Mouse (Mus musculus): Measurements from ENCODE around the gene Chp2. TPM values are rescaled to one million over a fixed set of nuclear protein-coding genes. Genes with fewer than 3 reads are reported as not detected.

The Chp2 gene
- 54.5 and 60.2 TPM in 2 replicates for polyA plus RNA-seq (2015; fragmentation: Nextera tagmentation; extraction: Ambion mirVana)

DNA sequence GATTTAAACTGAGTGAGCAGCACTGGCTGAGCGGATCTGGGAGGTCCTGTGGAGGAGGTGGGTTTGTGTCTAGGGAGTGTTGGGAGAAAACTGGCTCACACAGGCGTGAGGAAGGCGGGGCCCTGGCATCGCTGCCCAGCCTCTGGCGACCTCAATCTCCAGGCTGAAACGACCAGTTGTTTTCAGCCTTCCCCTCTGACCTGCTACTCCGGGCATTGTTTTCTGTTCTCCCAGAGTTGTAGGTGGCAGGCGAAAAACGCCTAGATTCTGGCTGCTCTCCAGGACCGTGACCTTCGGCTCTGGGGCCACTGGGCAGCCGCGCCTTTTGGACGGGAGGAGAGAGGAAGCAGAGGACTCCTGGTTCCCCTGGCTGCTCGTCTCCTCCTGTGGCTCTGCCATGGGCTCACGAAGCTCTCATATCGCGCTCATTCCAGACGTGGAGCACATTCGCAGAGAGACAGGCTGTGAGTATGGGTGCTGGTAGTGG is at the start of gene Chp2:
Chp2 (plus strand) TSS at position 182 of the 487 bp plus-strand sequence.
- H3K27ac ChIP-seq (ENCODE audit: low read depth, low read length), result peak within 1 kb of the TSS; percentile 36
- ATAC-seq, result peak; percentile 43

DNA sequence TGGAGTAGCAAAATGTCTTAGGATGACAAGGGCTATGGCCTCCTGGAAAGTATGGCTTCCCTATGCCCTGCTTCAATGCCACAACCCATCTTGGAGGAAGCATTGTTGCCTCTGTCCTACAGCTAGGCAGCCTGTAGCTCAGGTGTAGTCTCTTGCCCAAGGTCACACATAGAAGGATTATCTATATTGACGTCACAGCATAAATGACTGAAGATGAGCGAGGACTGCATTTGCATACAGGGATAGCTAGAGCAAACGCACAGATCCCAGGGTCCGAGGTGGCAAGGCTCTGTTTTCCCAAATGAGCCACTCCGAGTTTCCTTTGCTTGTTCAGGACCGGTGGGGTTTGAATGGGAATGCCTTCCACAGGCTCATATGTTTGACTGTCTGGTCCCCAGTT is 48.6 kb upstream of the Chp2 start:
- TF ChIP-seq CTCF (IDR thresholded peaks at IDR 0.05; ENCODE audit: low read depth), result no peak
- H3K27me3 ChIP-seq (replicated peaks; ENCODE audit: control insufficient read depth, insufficient read depth, low read length), result no peaks in the 10 kb centered on the region
- H3K9me3 ChIP-seq (ENCODE audit: control insufficient read depth), result no peaks in the 10 kb centered on the region
- no peak overlapping the region for H3K4me3 ChIP-seq (ENCODE audit: low read depth, low read length)
- no peaks in the 10 kb centered on the region for H3K4me1 ChIP-seq (replicated peaks; ENCODE audit: control insufficient read depth, insufficient read depth, low read length)
- no peak overlapping the region for H3K4me2 ChIP-seq (replicated peaks; ENCODE audit: low read depth)
- no peak for ATAC-seq
- 70% methylated on average over 6 of the region's 6 CpGs for WGBS
- H3K36me3 ChIP-seq (ENCODE audit: control insufficient read depth, insufficient read depth), result peaks cover 43% of the 10 kb centered on the region
- H3K27ac ChIP-seq (ENCODE audit: low read depth, low read length), result no peak overlapping the region
- H3K9ac ChIP-seq (ENCODE audit: low read depth, low read length), result no peak overlapping the region

More for the DNA sequence above, at the start of gene Chp2:
- peak within 1 kb of the TSS; percentile 51; the same call in 1 of the 2 replicates for H3K9ac ChIP-seq (ENCODE audit: low read depth, low read length)
- peak within 1 kb of the TSS; percentile 62 for H3K4me2 ChIP-seq (replicated peaks; ENCODE audit: low read depth)
- H3K4me3 ChIP-seq (ENCODE audit: low read depth, low read length), result peak within 1 kb of the TSS; percentile 35
- TF ChIP-seq CTCF (IDR thresholded peaks at IDR 0.05; ENCODE audit: low read depth), result no peak
- 11% methylated on average over 20 of the region's 20 CpGs for WGBS
- H3K36me3 ChIP-seq (ENCODE audit: control insufficient read depth, insufficient read depth), result no peaks in the 10 kb centered on the region
- no peaks in the 10 kb centered on the region for H3K4me1 ChIP-seq (replicated peaks; ENCODE audit: control insufficient read depth, insufficient read depth, low read length)
- H3K9me3 ChIP-seq (ENCODE audit: control insufficient read depth), result no peaks in the 10 kb centered on the region
- no peaks in the 10 kb centered on the region for H3K27me3 ChIP-seq (replicated peaks; ENCODE audit: control insufficient read depth, insufficient read depth, low read length)

DNA sequence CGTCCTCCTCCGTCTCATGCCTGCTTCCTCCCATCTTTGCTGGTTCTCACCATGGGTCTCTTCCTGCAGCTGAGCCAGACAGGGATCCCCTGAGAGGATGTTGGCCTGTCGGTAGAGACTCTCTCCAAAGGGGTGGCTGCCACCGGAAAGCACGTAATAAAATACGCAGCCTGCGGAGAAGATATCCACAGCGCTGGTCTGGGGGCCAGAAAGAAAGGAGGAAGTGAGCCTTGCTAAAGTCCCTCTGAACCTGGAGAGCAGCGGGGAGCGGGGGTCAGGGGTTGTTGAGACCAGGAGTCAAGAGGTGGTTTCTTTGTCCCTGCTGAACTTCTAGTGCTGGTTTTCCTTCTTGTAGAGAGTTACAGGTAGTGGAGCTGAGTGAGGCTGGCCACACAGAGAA is 47.7 kb upstream of the Chp2 start:
- Histone ChIP-seq H3K27me3 (replicated peaks; ENCODE audit: control insufficient read depth, insufficient read depth, low read length) (no peaks in the 10 kb centered on the region), H3K4me3 (ENCODE audit: low read depth, low read length) (no peak overlapping the region), H3K9ac (ENCODE audit: low read depth, low read length) (no peak overlapping the region), H3K27ac (ENCODE audit: low read depth, low read length) (no peak overlapping the region), H3K9me3 (ENCODE audit: control insufficient read depth) (no peaks in the 10 kb centered on the region), H3K4me2 (replicated peaks; ENCODE audit: low read depth) (no peak overlapping the region), H3K4me1 (replicated peaks; ENCODE audit: control insufficient read depth, insufficient read depth, low read length) (no peaks in the 10 kb centered on the region), H3K36me3 (ENCODE audit: control insufficient read depth, insufficient read depth) (peaks cover 36% of the 10 kb centered on the region)
- no peak for TF ChIP-seq CTCF (IDR thresholded peaks at IDR 0.05; ENCODE audit: low read depth)
- 70% methylated on average over 10 of the region's 10 CpGs for WGBS
- no peak for ATAC-seq

DNA sequence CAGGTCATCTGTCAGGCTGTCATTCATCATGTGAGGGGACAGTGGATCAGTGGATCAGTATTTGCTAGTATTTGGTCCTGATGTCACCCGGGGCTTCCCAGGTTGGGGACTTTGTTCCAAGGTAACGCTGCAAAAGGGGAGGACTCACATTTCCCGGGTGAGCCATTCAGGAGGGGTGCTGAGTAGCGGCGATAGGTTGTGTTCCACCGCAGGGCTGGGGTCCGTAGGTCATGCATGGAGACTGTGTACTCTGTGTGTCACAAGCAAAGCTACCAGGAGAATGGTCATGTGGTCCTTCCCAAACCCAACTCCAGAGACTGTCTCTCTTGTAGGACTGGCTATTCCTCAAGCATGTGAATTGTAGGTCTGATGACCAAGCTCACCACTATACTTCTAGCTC is 38.6 kb upstream of the Chp2 start:
- H3K9me3 ChIP-seq (ENCODE audit: control insufficient read depth), result no peaks in the 10 kb centered on the region
- H3K36me3 ChIP-seq (ENCODE audit: control insufficient read depth, insufficient read depth), result no peaks in the 10 kb centered on the region
- H3K4me2 ChIP-seq (replicated peaks; ENCODE audit: low read depth), result no peak overlapping the region
- H3K4me1 ChIP-seq (replicated peaks; ENCODE audit: control insufficient read depth, insufficient read depth, low read length), result no peaks in the 10 kb centered on the region
- H3K27me3 ChIP-seq (replicated peaks; ENCODE audit: control insufficient read depth, insufficient read depth, low read length), result no peaks in the 10 kb centered on the region
- H3K27ac ChIP-seq (ENCODE audit: low read depth, low read length), result no peak overlapping the region
- no peak for TF ChIP-seq CTCF (IDR thresholded peaks at IDR 0.05; ENCODE audit: low read depth)
- H3K4me3 ChIP-seq (ENCODE audit: low read depth, low read length), result no peak overlapping the region
- ATAC-seq, result no peak
- 85% methylated on average over 7 of the region's 7 CpGs for WGBS
- no peak overlapping the region for H3K9ac ChIP-seq (ENCODE audit: low read depth, low read length)

DNA sequence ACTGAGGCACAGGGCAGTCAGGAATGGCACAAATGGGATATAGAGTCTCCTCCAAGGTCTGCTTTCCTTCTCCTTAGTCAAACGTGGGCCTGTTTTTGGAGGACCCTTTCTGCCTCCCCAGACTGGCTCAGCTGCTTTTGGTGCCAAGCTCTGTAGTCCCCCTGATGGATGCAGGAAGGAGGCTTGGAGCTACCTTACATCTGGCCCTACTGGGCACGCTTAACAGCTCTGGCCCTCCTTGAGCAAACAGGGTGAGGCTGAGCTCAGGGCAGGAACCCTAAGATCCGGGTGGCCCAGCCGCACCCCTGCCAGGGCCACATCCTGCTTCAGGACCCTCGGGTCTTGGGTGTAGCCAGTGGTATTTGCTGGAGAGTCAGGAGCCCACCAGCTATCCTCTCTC is 34.7 kb upstream of the Chp2 start:
- no peaks in the 10 kb centered on the region for H3K9me3 ChIP-seq (ENCODE audit: control insufficient read depth)
- no peak overlapping the region for H3K4me3 ChIP-seq (ENCODE audit: low read depth, low read length)
- no peak overlapping the region for H3K4me2 ChIP-seq (replicated peaks; ENCODE audit: low read depth)
- no peaks in the 10 kb centered on the region for H3K4me1 ChIP-seq (replicated peaks; ENCODE audit: control insufficient read depth, insufficient read depth, low read length)
- WGBS, result 35% methylated on average over 5 of the region's 5 CpGs
- ATAC-seq, result peak; percentile 59
- no peaks in the 10 kb centered on the region for H3K36me3 ChIP-seq (ENCODE audit: control insufficient read depth, insufficient read depth)
- 0 out of 2 replicates have a peak, but pooled peaks have one; percentile 4 for TF ChIP-seq CTCF (IDR thresholded peaks at IDR 0.05; ENCODE audit: low read depth)
- no peak overlapping the region for H3K27ac ChIP-seq (ENCODE audit: low read depth, low read length)
- no peaks in the 10 kb centered on the region for H3K27me3 ChIP-seq (replicated peaks; ENCODE audit: control insufficient read depth, insufficient read depth, low read length)
- H3K9ac ChIP-seq (ENCODE audit: low read depth, low read length), result no peak overlapping the region

DNA sequence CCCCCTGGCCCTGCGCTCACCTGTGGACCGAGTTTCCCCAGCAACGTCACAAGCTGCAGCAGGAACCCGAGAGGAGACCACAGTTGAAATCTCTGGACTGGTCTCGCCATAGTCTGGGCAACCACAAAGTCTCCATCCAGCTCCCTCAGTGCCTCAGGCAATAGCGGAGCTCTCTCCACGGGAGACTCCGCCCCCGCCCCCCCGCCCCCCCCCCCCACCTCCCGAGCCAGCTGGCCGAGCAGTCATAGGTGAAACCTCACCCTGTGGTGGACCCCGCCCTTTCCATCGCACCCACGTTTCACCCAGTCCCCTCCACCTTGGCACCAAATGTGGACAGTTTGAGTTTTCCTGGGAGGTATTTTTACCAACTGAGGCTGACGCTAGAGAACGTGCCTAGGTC is 33.3 kb upstream of the Chp2 start, which contains the start of gene Ern2:
Ern2 (minus strand) TSS at position 165 of the 400 bp plus-strand sequence.
- no peaks in the 10 kb centered on the region for H3K9me3 ChIP-seq (ENCODE audit: control insufficient read depth)
- no peak for TF ChIP-seq CTCF (IDR thresholded peaks at IDR 0.05; ENCODE audit: low read depth)
- H3K27ac ChIP-seq (ENCODE audit: low read depth, low read length), result no peak within 1 kb of the TSS
- H3K27me3 ChIP-seq (replicated peaks; ENCODE audit: control insufficient read depth, insufficient read depth, low read length), result no peaks in the 10 kb centered on the region
- ATAC-seq, result no peak
- 13% methylated on average over 17 of the region's 17 CpGs for WGBS
- H3K36me3 ChIP-seq (ENCODE audit: control insufficient read depth, insufficient read depth), result no peaks in the 10 kb centered on the region
- peak within 1 kb of the TSS; percentile 35; the same call in 1 of the 2 replicates for H3K4me2 ChIP-seq (replicated peaks; ENCODE audit: low read depth)
- no peak within 1 kb of the TSS for H3K9ac ChIP-seq (ENCODE audit: low read depth, low read length)
- no peaks in the 10 kb centered on the region for H3K4me1 ChIP-seq (replicated peaks; ENCODE audit: control insufficient read depth, insufficient read depth, low read length)
- 0 out of 2 replicates have a peak within 1 kb of the TSS, but pooled peaks have one; percentile 2 for H3K4me3 ChIP-seq (ENCODE audit: low read depth, low read length)

Data from intestine, postnatal 0 days (tissue).